Mouse (Mus musculus) liver, adult 2 months (tissue): ENCODE results near the gene Zfyve16.

Experiments
- CTCF ChIP-seq: fragments of 200-500 bp; IDR thresholded peaks from 2 replicates; pipeline ENCODE4 v1.5.1; 2011; ENCODE audit warnings: low read depth, low read length, control low read depth
- POLR2A ChIP-seq: fragments of 200-500 bp; IDR thresholded peaks from 2 replicates; pipeline ENCODE4 v1.6.1; 2011; ENCODE audit warnings: low read length, control low read depth; ENCODE audit not compliant: insufficient read depth; ENCODE audit errors: extremely low read depth

DNA sequence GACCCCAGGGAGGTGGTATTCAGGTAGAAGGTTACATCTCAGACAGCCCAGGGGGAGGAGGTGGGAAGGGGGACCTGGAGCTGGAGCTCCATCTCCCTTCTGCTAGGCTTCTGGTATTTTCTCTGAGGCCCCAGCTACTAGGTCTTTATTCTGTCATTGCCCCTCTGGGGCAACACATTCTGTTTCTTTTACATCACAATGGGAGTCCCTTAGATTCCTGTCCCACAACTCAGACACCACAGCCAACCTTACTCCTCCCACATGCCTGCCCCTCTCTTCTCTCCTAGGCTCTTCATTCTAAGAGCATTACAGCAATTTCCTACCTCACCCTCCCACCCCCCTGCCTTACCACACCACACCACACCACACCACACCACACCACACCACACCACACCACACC is 45.4 kb upstream of the Zfyve16 start, which contains the start of gene Spz1:
- TF ChIP-seq POLR2A (no peak), CTCF (no peak)
